Mouse (Mus musculus): ENCODE data around the gene Sema3f.

DNA sequence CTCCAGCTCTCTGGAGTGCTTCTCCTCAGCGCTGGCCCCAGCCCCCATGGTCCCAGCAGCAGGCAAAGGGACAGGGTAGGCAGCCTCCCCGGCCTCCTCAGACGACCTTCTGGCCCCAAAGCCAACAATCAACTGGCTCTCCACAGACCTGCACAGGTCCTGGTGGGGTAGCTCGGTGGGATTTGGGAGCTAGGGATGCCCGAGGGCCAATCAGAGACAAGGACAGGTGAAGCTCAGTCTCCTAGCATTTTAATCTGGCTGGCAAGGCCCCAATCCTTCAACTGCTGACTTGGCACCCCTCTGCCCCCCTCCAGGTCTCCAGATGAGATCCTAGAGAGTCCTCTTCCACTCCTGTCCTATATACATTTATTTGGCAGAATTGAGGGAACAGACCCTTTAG lies 30.8 kb downstream of the Sema3f start, which contains the start of gene Gnat1:
- TF ChIP-seq CTCF (IDR thresholded peaks at IDR 0.05; ENCODE audit: insufficient read depth, low read depth, low read length), result no peak
- TF ChIP-seq POLR2A (IDR thresholded peaks at IDR 0.05; ENCODE audit: insufficient read depth, low read depth, low read length), result no peak
